7 mouse cellular contexts compared by ENCODE assay signal in the genomic region with DNA sequence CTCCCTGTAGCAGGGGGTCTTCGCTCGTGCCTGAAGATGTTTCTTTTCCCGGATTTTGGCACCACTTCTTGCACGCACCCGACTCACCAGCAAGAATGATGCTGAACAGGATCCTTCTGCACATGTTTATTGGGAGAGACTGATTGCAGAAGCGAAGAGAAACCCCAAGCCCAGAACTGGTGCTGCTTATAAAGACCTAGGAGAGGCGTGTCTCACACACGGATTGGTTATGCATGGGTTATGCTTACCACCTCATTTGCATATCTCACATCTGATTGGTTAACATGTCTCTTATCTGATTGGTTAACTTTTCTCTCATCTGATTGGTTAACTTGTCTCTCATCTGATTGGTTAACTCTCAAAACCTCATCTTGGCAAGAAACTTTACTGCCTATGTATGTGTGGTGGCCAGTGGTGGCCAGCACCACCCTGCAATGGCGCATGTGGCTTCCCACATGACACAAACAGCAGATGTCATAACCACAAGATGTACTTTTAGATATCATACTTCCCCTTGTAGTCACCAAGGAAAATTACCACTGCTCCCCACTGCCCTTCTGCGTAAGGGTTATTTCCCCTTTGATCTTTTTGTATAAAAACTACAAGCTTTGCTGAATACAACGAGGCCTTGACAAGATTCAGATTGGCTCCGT.
A peak's percentile ranks its signal among the peaks of the same experiment; 100 is the strongest.
DNase-seq lines count a peak whose midpoint lies in the region; ATAC-seq and TF ChIP-seq lines count a peak whose summit lies in the region.
"Not testable (repeated sequence)": the region's sequence is repeated elsewhere in the genome, so short reads cannot be mapped to it uniquely, and the experiment has no call there.

No protein-coding gene starts in this region.

- H3K4me1 ChIP-seq in bone marrow, adult 2 months (ENCODE audit: control insufficient read depth, insufficient read depth, low read length) = not testable (repeated sequence)

- peak; percentile 69 for ATAC-seq in CD4-positive, CD25-positive, alpha-beta regulatory T cell, adult 4 months
- ATAC-seq in granulocyte monocyte progenitor cell, adult 5-6 weeks (replicated peaks; ENCODE audit: poor library complexity, severe bottlenecking) = 0 out of 2 replicates have a peak, but pooled peaks have one; percentile 46
- 0 out of 2 replicates have a peak, but pooled peaks have one; percentile 47 for ATAC-seq in monocyte, adult 5-6 weeks (replicated peaks; ENCODE audit: insufficient number of reproducible peaks, low FRiP score, low TSS enrichment, poor library complexity, severe bottlenecking)

- H3K36me3 ChIP-seq in macrophage (ENCODE audit: inconsistent target) = not testable (repeated sequence)

- H3K79me2 ChIP-seq in macrophage (ENCODE audit: inconsistent target) = not testable (repeated sequence)

- DNase-seq in 416B (ENCODE audit: low read depth) = peak; percentile 79
- DNase-seq in spleen, adult 12 weeks (ENCODE audit: low spot score) = peak; percentile 19

- H3K27ac ChIP-seq in bone marrow, adult 2 months (ENCODE audit: control insufficient read depth, insufficient read depth, low read depth, low read length, poor library complexity) = peak overlapping the region; percentile 79
- H3K27ac ChIP-seq in macrophage = peak overlapping the region; percentile 73

- not testable (repeated sequence) for TF ChIP-seq CTCF in bone marrow, adult 2 months (IDR thresholded peaks at IDR 0.05; ENCODE audit: control insufficient read depth, insufficient read depth, low read length)

- 59% methylated on average over 12 of the region's 12 CpGs for WGBS in bone marrow, adult 2 months
- 64% methylated on average over 10 of the region's 12 CpGs for WGBS in macrophage (ENCODE audit: missing documents)

- H3K4me3 ChIP-seq in bone marrow, adult 2 months (replicated peaks; ENCODE audit: control insufficient read depth, low read depth, low read length); macrophage (ENCODE audit: inconsistent target): not testable (repeated sequence)

- TF ChIP-seq POLR2A in bone marrow, adult 2 months (IDR thresholded peaks at IDR 0.05; ENCODE audit: borderline replicate concordance, control insufficient read depth, low read depth, low read length) = not testable (repeated sequence)
